Mouse (Mus musculus) lung, embryonic 14.5 days (tissue): Measurements from ENCODE around the gene Pus10. TPM values are rescaled to one million over a fixed set of nuclear protein-coding genes. Genes with fewer than 3 reads are reported as not detected.
A peak's percentile ranks its signal among the peaks of the same experiment; 100 is the strongest.
"Not testable (repeated sequence)": the region's sequence is repeated elsewhere in the genome, so short reads cannot be mapped to it uniquely, and the experiment has no call there.

Experiments used
- ATAC-seq: fragments of 200-750 bp; cut with Nextera tagmentation; 2 replicates; pipeline ENCODE4 v1.8.0; 2017; ENCODE audit warnings: mild to moderate bottlenecking, moderate TSS enrichment, moderate library complexity; ENCODE audit not compliant: insufficient read depth
- DNase-seq: peaks from one replicate; pipeline ENCODE4 v3.0.0-alpha.2; 2015
- H3K27ac ChIP-seq: fragments of 300-500 bp; sonication (generic); 2 replicates; pipeline ENCODE4 v1.5.1; 2014; ENCODE audit warnings: low read depth, mild to moderate bottlenecking, moderate library complexity
- H3K27me3 ChIP-seq: fragments of 300-500 bp; sonication (generic); 2 replicates; pipeline ENCODE4 v1.6.1; 2014; ENCODE audit warnings: low read length, control low read depth; ENCODE audit not compliant: insufficient read depth
- H3K36me3 ChIP-seq: fragments of 300-500 bp; sonication (generic); 2 replicates; pipeline ENCODE4 v1.6.1; 2014; ENCODE audit warnings: control low read depth; ENCODE audit not compliant: insufficient read depth
- H3K4me1 ChIP-seq: fragments of 300-500 bp; sonication (generic); 2 replicates; pipeline ENCODE4 v1.6.1; 2014; ENCODE audit warnings: antibody characterized with exemption, control low read depth; ENCODE audit not compliant: insufficient read depth
- H3K4me2 ChIP-seq: fragments of 300-500 bp; sonication (generic); 2 replicates; pipeline ENCODE4 v1.6.1; 2014; ENCODE audit warnings: mild to moderate bottlenecking
- H3K4me3 ChIP-seq: fragments of 300-500 bp; sonication (generic); 2 replicates; pipeline ENCODE4 v1.5.1; 2014; ENCODE audit warnings: low read depth, low read length
- H3K9ac ChIP-seq: fragments of 300-500 bp; sonication (generic); 2 replicates; pipeline ENCODE4 v1.6.1; 2014
- H3K9me3 ChIP-seq: fragments of 300-500 bp; sonication (generic); 2 replicates; pipeline ENCODE4 v1.6.1; 2016; ENCODE audit warnings: low read depth, low read length, control low read depth
- CTCF ChIP-seq: IDR thresholded peaks from 2 replicates; pipeline ENCODE4 v1.5.1; 2016; ENCODE audit warnings: antibody characterized with exemption, low read depth
- WGBS: fragments of 180-500 bp; shearing (Covaris S2); extraction: QIAGEN DNeasy Blood & Tissue Kit; methylation state at CpG from one replicate; pipeline ENCODE4 v1.1.7; 2014; 5-methylcytosine and 5-hydroxymethylcytosine counted together
- polyA plus RNA-seq: library from polyadenylated mRNA; unstranded; fragments of >200 nt; fragmentation: Nextera tagmentation; extraction: Ambion mirVana; gene quantifications from 2 replicates; pipeline ENCODE4 v1.2.1, GENCODE M21; 2014

Gene Pus10
- polyA plus RNA-seq, 1 experiment from 2014 or later = 20.2 TPM

DNA sequence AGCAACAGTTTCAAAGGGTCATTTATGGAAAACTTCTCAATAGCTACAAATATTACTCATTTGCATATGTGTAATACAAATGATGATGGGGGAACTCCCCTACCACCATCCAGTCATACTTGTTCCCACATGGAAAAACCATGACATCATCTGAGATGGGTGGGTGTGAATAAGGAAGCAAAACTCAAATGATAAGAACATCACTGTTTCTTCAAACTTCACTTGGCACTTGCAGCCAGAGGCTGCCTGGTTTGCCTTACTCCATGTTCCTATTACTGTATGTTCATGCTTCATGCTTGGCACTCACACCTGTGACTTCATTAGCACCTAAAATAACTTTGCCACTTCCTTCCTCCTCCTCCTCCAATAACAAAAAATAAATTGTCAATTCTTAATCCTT is 88.9 kb downstream of the Pus10 start:
- Histone ChIP-seq H3K4me3 (no peak overlapping the region), H3K36me3 (no peaks in the 10 kb centered on the region), H3K9me3 (no peaks in the 10 kb centered on the region), H3K27ac (no peak overlapping the region), H3K4me1 (no peaks in the 10 kb centered on the region), H3K4me2 (no peak overlapping the region), H3K27me3 (no peaks in the 10 kb centered on the region), H3K9ac (no peak overlapping the region)
- no peak for TF ChIP-seq CTCF
- DNase-seq = no peak
- ATAC-seq = no peak

DNA sequence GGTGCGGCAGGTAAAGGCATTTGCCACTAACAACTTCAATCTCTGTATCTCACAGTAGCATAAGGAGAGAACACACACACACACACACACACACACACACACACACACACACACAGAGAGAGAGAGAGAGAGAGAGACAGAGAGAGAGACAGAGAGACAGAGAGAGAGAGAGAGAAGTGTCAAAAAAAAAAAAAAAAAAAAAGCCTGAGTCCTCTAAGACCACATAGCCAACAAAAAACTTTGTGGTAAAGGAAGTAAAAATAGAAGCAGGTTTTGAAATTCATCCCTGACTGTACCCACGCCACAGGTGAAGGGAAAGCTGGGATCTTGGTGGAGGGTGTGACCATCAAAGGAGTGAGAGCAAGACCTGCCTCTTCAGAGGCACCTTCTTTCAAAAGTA is 92.7 kb downstream of the Pus10 start:
- TF ChIP-seq CTCF = no peak
- Histone ChIP-seq H3K9me3 (no peaks in the 10 kb centered on the region), H3K4me2 (no peak overlapping the region), H3K36me3 (no peaks in the 10 kb centered on the region), H3K4me1 (no peaks in the 10 kb centered on the region), H3K4me3 (no peak overlapping the region), H3K9ac (no peak overlapping the region), H3K27me3 (no peaks in the 10 kb centered on the region), H3K27ac (no peak overlapping the region)
- no peak for ATAC-seq
- 86% methylated on average over 2 of the region's 2 CpGs for WGBS
- DNase-seq = no peak

DNA sequence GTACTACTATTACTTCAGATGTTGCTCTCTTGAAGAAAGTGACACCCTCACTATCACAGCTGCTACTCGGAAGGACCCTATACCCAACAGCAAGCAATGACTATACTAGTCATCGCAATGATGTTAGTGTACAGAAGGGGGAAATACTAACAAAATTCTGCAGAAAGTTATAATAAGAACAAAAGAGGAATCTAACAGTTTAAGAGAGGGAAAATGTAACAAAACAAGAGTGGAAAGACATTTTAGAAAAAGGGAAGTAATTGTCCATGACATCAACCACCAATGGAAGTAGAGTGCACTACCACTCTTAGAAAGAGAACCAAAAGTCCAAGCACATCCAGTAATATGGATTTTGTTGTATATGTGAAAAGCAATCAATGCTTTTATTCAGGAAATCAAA is 97.2 kb downstream of the Pus10 start:
- H3K9ac ChIP-seq = no peak overlapping the region
- DNase-seq = no peak
- TF ChIP-seq CTCF = no peak
- no peaks in the 10 kb centered on the region for H3K27me3 ChIP-seq
- no peak overlapping the region for H3K27ac ChIP-seq
- ATAC-seq = no peak
- no peaks in the 10 kb centered on the region for H3K9me3 ChIP-seq
- H3K4me1 ChIP-seq = no peaks in the 10 kb centered on the region
- 92% methylated on average over 2 of the region's 2 CpGs for WGBS
- H3K4me2 ChIP-seq = no peak overlapping the region
- H3K36me3 ChIP-seq = no peaks in the 10 kb centered on the region
- no peak overlapping the region for H3K4me3 ChIP-seq

GRCm38 (mm10) chr11:23767369-23767768 is 101.9 kb downstream of the Pus10 start:
- H3K27ac ChIP-seq, H3K9me3 ChIP-seq, H3K4me2 ChIP-seq, H3K27me3 ChIP-seq, ATAC-seq, H3K4me1 ChIP-seq, DNase-seq, H3K4me3 ChIP-seq, H3K9ac ChIP-seq, H3K36me3 ChIP-seq: not testable (repeated sequence)
- WGBS = 76% methylated on average over 4 of the region's 5 CpGs

DNA sequence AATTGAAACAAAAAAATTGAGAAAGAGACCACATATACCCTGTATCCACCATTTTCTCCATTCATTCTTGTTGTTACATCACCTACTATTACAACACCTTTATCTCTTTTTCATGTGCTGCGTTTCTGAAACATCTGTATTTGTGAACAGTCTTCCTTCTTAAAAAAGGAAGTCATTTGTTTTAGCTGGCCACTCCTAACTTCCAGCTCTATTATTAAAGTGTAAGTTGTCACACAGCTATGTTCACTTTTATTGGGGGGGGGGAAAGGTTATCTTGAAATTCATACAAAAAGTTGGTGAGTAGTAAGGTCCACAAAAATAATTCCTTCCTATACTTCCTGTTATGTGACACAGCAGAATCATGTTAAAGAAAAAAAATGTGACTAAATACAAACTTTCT is 102.5 kb downstream of the Pus10 start:
- no peaks in the 10 kb centered on the region for H3K9me3 ChIP-seq
- no peaks in the 10 kb centered on the region for H3K36me3 ChIP-seq
- H3K4me3 ChIP-seq = no peak overlapping the region
- TF ChIP-seq CTCF = no peak
- H3K27me3 ChIP-seq = no peaks in the 10 kb centered on the region
- 42% methylated on average over 1 of the region's 1 CpGs for WGBS
- H3K4me1 ChIP-seq = no peaks in the 10 kb centered on the region; the same call in 1 of the 2 replicates
- no peak overlapping the region for H3K9ac ChIP-seq
- DNase-seq (no peak), ATAC-seq (no peak)
- no peak overlapping the region for H3K27ac ChIP-seq
- no peak overlapping the region for H3K4me2 ChIP-seq

- no peak for TF ChIP-seq CTCF
- Histone ChIP-seq H3K9ac (no peak overlapping the region), H3K36me3 (no peaks in the 10 kb centered on the region), H3K4me2 (no peak overlapping the region), H3K4me3 (no peak overlapping the region), H3K27ac (no peak overlapping the region), H3K9me3 (no peaks in the 10 kb centered on the region), H3K4me1 (no peaks in the 10 kb centered on the region; the same call in 1 of the 2 replicates), H3K27me3 (no peaks in the 10 kb centered on the region)
- no peak for ATAC-seq
- no peak for DNase-seq
Observed at GRCm38 (mm10) chr11:23769033-23769432, 103.6 kb downstream of the Pus10 start.

GRCm38 (mm10) chr11:23769686-23770509 is 104.4 kb downstream of the Pus10 start:
- Histone ChIP-seq H3K9ac (peak overlapping the region; percentile 76), H3K9me3 (no peaks in the 10 kb centered on the region), H3K36me3 (no peaks in the 10 kb centered on the region), H3K27me3 (no peaks in the 10 kb centered on the region), H3K27ac (peak overlapping the region; percentile 95), H3K4me2 (peak overlapping the region; percentile 79), H3K4me1 (no peaks in the 10 kb centered on the region; the same call in 1 of the 2 replicates), H3K4me3 (peak overlapping the region; percentile 70)
- DNase-seq (peak; percentile 38), ATAC-seq (peak; percentile 7)
- no peak for TF ChIP-seq CTCF
- under 1% methylated on average over 25 of the region's 25 CpGs for WGBS
